Mouse (Mus musculus): ENCODE results near the gene Onecut1. TPM values are rescaled to one million over a fixed set of nuclear protein-coding genes. Genes with fewer than 3 reads are reported as not detected.

Gene Onecut1
- total and polyA plus RNA-seq, 3 experiments = not detected

DNA sequence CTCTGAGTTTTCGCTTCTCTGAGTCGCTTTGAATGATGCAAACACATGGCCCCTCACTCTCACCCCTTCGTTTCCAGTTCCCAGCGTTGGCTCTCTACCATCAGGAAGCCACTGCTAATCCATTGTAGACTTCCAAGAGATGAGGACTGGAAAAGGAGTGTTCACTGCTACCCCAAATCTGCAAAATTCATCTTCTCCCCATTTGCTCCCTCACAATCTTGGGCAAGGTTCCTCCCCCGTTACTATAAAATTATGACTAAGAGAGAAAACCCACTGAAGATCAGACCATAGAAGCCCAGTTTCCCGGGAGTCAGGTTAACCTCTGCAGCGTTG is 4.2 kb upstream of the Onecut1 start:
- no peak overlapping the region for H3K4me2 ChIP-seq (ENCODE audit: insufficient read depth, low read depth, poor library complexity, severe bottlenecking)
- H3K36me3 ChIP-seq (replicated peaks in 1 of 2; ENCODE audit: control insufficient read depth in 1 of 2, insufficient read depth in 1 of 2, low read length in 1 of 2) = no peaks in the 10 kb centered on the region
- H3K9me3 ChIP-seq (replicated peaks; ENCODE audit: low read length) = peaks cover 9% of the 10 kb centered on the region
- H3K27ac ChIP-seq (ENCODE audit: insufficient read depth, low read depth) = no peak overlapping the region
- H3K9ac ChIP-seq (ENCODE audit: insufficient read depth, low read depth) = no peak overlapping the region
- in situ Hi-C loops (cut with MboI; ENCODE audit: low pct_ligation_motif_present, low pct_unique_long_range_greater_than_20kb, low sequenced_read_pairs) = loop anchor here (25.0 kb wide), 1 partner anchor 320 kb away; no protein-coding TSS in a partner anchor
- H3K27me3 ChIP-seq (replicated peaks) = peaks cover 74% of the 10 kb centered on the region
- DNase-seq (ENCODE audit: extremely low read depth) = no peak
- TF ChIP-seq PAX5 (IDR thresholded peaks at IDR 0.05; ENCODE audit: low read length) = no peak
- no peak for TF ChIP-seq KAT2A (IDR thresholded peaks at IDR 0.05; ENCODE audit: insufficient replicate concordance, low read length)
- TF ChIP-seq EP300 (IDR thresholded peaks at IDR 0.05; ENCODE audit: low read length) = no peak
- no peak for TF ChIP-seq IRF4 (IDR thresholded peaks at IDR 0.05; ENCODE audit: low read depth, low read length)
- no peak for TF ChIP-seq ZNF384 (IDR thresholded peaks at IDR 0.05; ENCODE audit: low read depth, low read length)
- TF ChIP-seq JUND (conservative IDR thresholded peaks at IDR 0.05; ENCODE audit: low read depth, low read length) = no peak
- TF ChIP-seq CHD2 (IDR thresholded peaks at IDR 0.05; ENCODE audit: low read length) = no peak
- TF ChIP-seq USF1 (IDR thresholded peaks at IDR 0.05; ENCODE audit: low read depth, low read length) = no peak
- TF ChIP-seq POLR2A (IDR thresholded peaks at IDR 0.05; ENCODE audit: low read depth, low read length) = no peak
- TF ChIP-seq ZKSCAN1 (IDR thresholded peaks at IDR 0.05; ENCODE audit: borderline replicate concordance, low read depth, low read length) = no peak
- TF ChIP-seq ZC3H11A (IDR thresholded peaks at IDR 0.05; ENCODE audit: low read depth, low read length) = no peak
- no peak for TF ChIP-seq MAX (IDR thresholded peaks at IDR 0.05; ENCODE audit: low read length)
- TF ChIP-seq MAFK (IDR thresholded peaks at IDR 0.05; ENCODE audit: insufficient replicate concordance, low read length) = no peak
- TF ChIP-seq UBTF (IDR thresholded peaks at IDR 0.05; ENCODE audit: low read depth, low read length) = no peak
- TF ChIP-seq SIN3A (IDR thresholded peaks at IDR 0.05; ENCODE audit: low read length) = no peak
- no peak for TF ChIP-seq TBP (conservative IDR thresholded peaks at IDR 0.05; ENCODE audit: low read depth, low read length)
- no peak for TF ChIP-seq CTCF (conservative IDR thresholded peaks at IDR 0.05 in 1 of 2, IDR thresholded peaks at IDR 0.05 in 1 of 2; ENCODE audit: low read depth in 2 of 2, low read length in 2 of 2)
- no peak for TF ChIP-seq GABPA (IDR thresholded peaks at IDR 0.05; ENCODE audit: insufficient replicate concordance, low read depth, low read length)
- no peak for TF ChIP-seq NELFE (IDR thresholded peaks at IDR 0.05; ENCODE audit: low read depth, low read length)
- no peak overlapping the region for H3K4me3 ChIP-seq (replicated peaks in 1 of 3; ENCODE audit: low read depth in 2 of 3, low read length in 2 of 3, poor library complexity in 1 of 3)
- H3K79me2 ChIP-seq (replicated peaks; ENCODE audit: control insufficient read depth, extremely low read depth, insufficient read depth, poor library complexity, severe bottlenecking) = no peaks in the 10 kb centered on the region
- H3K4me1 ChIP-seq (ENCODE audit: control insufficient read depth in 1 of 2, insufficient read depth in 2 of 2) = peaks cover 0 to 4% of the 10 kb centered on the region in 2 experiments; a peak in 1 of 4 replicates
- dilution Hi-C loops (cut with MboI; ENCODE audit: extremely low pct_ligation_motif_present, extremely low pct_unique_long_range_greater_than_20kb, low sequenced_read_pairs) = no loop called here

DNA sequence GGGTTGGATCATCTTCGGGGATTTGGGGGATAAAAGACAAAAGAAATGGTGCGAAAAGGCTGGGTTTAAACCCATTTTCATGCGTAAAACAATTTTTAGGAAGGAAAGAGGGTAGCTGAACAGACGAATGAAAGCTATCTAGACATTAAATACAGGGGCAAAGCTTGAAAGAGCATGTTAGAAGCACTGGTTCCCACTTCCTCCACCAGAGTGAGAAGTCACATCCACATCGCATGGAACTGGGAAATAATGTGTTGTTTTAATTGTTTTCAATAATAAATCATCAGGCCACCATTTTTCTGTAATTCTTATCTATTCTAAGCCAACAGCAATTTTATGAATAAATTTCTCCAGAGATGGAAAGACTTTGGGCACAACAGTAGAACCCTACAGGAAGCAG is 3.6 kb upstream of the Onecut1 start:
- peaks cover 0 to 4% of the 10 kb centered on the region in 2 experiments; a peak in 1 of 4 replicates for H3K4me1 ChIP-seq (ENCODE audit: control insufficient read depth in 1 of 2, insufficient read depth in 2 of 2)
- dilution Hi-C loops (cut with MboI; ENCODE audit: extremely low pct_ligation_motif_present, extremely low pct_unique_long_range_greater_than_20kb, low sequenced_read_pairs) = no loop called here
- peaks cover 16% of the 10 kb centered on the region for H3K9me3 ChIP-seq (replicated peaks; ENCODE audit: low read length)
- H3K4me2 ChIP-seq (ENCODE audit: insufficient read depth, low read depth, poor library complexity, severe bottlenecking) = no peak overlapping the region
- DNase-seq (ENCODE audit: extremely low read depth) = no peak
- H3K27ac ChIP-seq (ENCODE audit: insufficient read depth, low read depth) = no peak overlapping the region
- H3K9ac ChIP-seq (ENCODE audit: insufficient read depth, low read depth) = no peak overlapping the region
- in situ Hi-C loops (cut with MboI; ENCODE audit: low pct_ligation_motif_present, low pct_unique_long_range_greater_than_20kb, low sequenced_read_pairs) = loop anchor here (25.0 kb wide), 1 partner anchor 321 kb away; no protein-coding TSS in a partner anchor
- no peaks in the 10 kb centered on the region for H3K36me3 ChIP-seq (replicated peaks in 1 of 2; ENCODE audit: control insufficient read depth in 1 of 2, insufficient read depth in 1 of 2, low read length in 1 of 2)
- H3K4me3 ChIP-seq (replicated peaks in 1 of 3; ENCODE audit: low read depth in 2 of 3, low read length in 2 of 3, poor library complexity in 1 of 3) = no peak overlapping the region
- H3K27me3 ChIP-seq (replicated peaks) = peaks cover 71% of the 10 kb centered on the region
- no peak for TF ChIP-seq MAFK (IDR thresholded peaks at IDR 0.05; ENCODE audit: insufficient replicate concordance, low read length)
- TF ChIP-seq RCOR1 (conservative IDR thresholded peaks at IDR 0.05; ENCODE audit: low read depth, low read length) = no peak
- no peak for TF ChIP-seq CHD1 (IDR thresholded peaks at IDR 0.05; ENCODE audit: low read depth, low read length)
- TF ChIP-seq GABPA (IDR thresholded peaks at IDR 0.05; ENCODE audit: insufficient replicate concordance, low read depth, low read length) = no peak
- TF ChIP-seq RAD21 (IDR thresholded peaks at IDR 0.05; ENCODE audit: low read depth, low read length) = no peak
- TF ChIP-seq TCF12 (IDR thresholded peaks at IDR 0.05; ENCODE audit: low read depth, low read length) = no peak
- no peak for TF ChIP-seq PAX5 (IDR thresholded peaks at IDR 0.05; ENCODE audit: low read length)
- no peak for TF ChIP-seq NRF1 (IDR thresholded peaks at IDR 0.05; ENCODE audit: low read depth, low read length)
- TF ChIP-seq MXI1 (IDR thresholded peaks at IDR 0.05; ENCODE audit: low read depth, low read length) = no peak
- TF ChIP-seq ZKSCAN1 (IDR thresholded peaks at IDR 0.05; ENCODE audit: borderline replicate concordance, low read depth, low read length) = no peak
- TF ChIP-seq KAT2A (IDR thresholded peaks at IDR 0.05; ENCODE audit: insufficient replicate concordance, low read length) = no peak
- no peak for TF ChIP-seq POLR2AphosphoS2 (IDR thresholded peaks at IDR 0.05; ENCODE audit: low read depth, low read length)
- no peak for TF ChIP-seq ZMIZ1 (IDR thresholded peaks at IDR 0.05; ENCODE audit: low read depth, low read length)
- no peak for TF ChIP-seq MEF2A (IDR thresholded peaks at IDR 0.05; ENCODE audit: borderline replicate concordance, low read depth, low read length)
- no peak for TF ChIP-seq JUND (conservative IDR thresholded peaks at IDR 0.05; ENCODE audit: low read depth, low read length)
- no peak for TF ChIP-seq USF1 (IDR thresholded peaks at IDR 0.05; ENCODE audit: low read depth, low read length)
- TF ChIP-seq SMC3 (IDR thresholded peaks at IDR 0.05; ENCODE audit: low read depth, low read length) = no peak
- TF ChIP-seq IRF4 (IDR thresholded peaks at IDR 0.05; ENCODE audit: low read depth, low read length) = no peak
- TF ChIP-seq ZC3H11A (IDR thresholded peaks at IDR 0.05; ENCODE audit: low read depth, low read length) = no peak
- no peak for TF ChIP-seq MYC (IDR thresholded peaks at IDR 0.05; ENCODE audit: low read depth, low read length)
- H3K79me2 ChIP-seq (replicated peaks; ENCODE audit: control insufficient read depth, extremely low read depth, insufficient read depth, poor library complexity, severe bottlenecking) = no peaks in the 10 kb centered on the region
